Mouse (Mus musculus) spleen, embryonic (tissue): ENCODE results near the gene Fat1.

Experiments
- CTCF ChIA-PET: fragments of 350-600 bp; sonication (Branson Sonifier 250); formaldehyde crosslinking; loops from one replicate; lab custom pipeline; 2022; lab: Charles Lee

Fat1 gene

GRCm38 (mm10) chr8:44961492-44961891 is 26.2 kb downstream of the Fat1 start:
- CTCF ChIA-PET, result interaction anchor here (0.6 kb wide), 1 partner anchor 9 kb away, joined by 4 read pairs; no protein-coding TSS in a partner anchor

GRCm38 (mm10) chr8:44962572-44963231 is 27.5 kb downstream of the Fat1 start:
- CTCF ChIA-PET, result no interaction called here

- CTCF ChIA-PET, result no interaction called here
Measured at GRCm38 (mm10) chr8:44967521-44968039, 32.3 kb downstream of the Fat1 start.

- CTCF ChIA-PET, result no interaction called here
Measured at GRCm38 (mm10) chr8:44970093-44970492, 34.8 kb downstream of the Fat1 start.

- CTCF ChIA-PET, result no interaction called here
Measured at GRCm38 (mm10) chr8:44971346-44971745, 36.1 kb downstream of the Fat1 start.

GRCm38 (mm10) chr8:44971964-44972363 is 36.7 kb downstream of the Fat1 start:
- CTCF ChIA-PET, result no interaction called here

GRCm38 (mm10) chr8:44975113-44975512 is 39.9 kb downstream of the Fat1 start:
- CTCF ChIA-PET, result no interaction called here

GRCm38 (mm10) chr8:44975654-44976053 is 40.4 kb downstream of the Fat1 start:
- CTCF ChIA-PET, result no interaction called here

- CTCF ChIA-PET, result no interaction called here
Measured at GRCm38 (mm10) chr8:44978622-44979021, 43.4 kb downstream of the Fat1 start.

GRCm38 (mm10) chr8:44979245-44979644 is 44.0 kb downstream of the Fat1 start:
- CTCF ChIA-PET, result no interaction called here

- CTCF ChIA-PET, result no interaction called here
Measured at GRCm38 (mm10) chr8:44980030-44980429, 44.8 kb downstream of the Fat1 start.

- CTCF ChIA-PET, result no interaction called here
Measured at GRCm38 (mm10) chr8:44985326-44986288, 50.4 kb downstream of the Fat1 start.

GRCm38 (mm10) chr8:44991700-44992487 is 56.6 kb downstream of the Fat1 start:
- CTCF ChIA-PET, result no interaction called here

- CTCF ChIA-PET, result no interaction called here
Measured at GRCm38 (mm10) chr8:44992664-44993063, 57.4 kb downstream of the Fat1 start.

- CTCF ChIA-PET, result no interaction called here
Measured at GRCm38 (mm10) chr8:44993376-44993775, 58.1 kb downstream of the Fat1 start.

GRCm38 (mm10) chr8:44996493-44996892 is 61.2 kb downstream of the Fat1 start:
- CTCF ChIA-PET, result no interaction called here

- CTCF ChIA-PET, result no interaction called here
Measured at GRCm38 (mm10) chr8:44997321-44997720, 62.1 kb downstream of the Fat1 start.

GRCm38 (mm10) chr8:44997829-44998228 is 62.6 kb downstream of the Fat1 start:
- CTCF ChIA-PET, result no interaction called here

GRCm38 (mm10) chr8:44998275-44998674 is 63.0 kb downstream of the Fat1 start:
- CTCF ChIA-PET, result no interaction called here

- CTCF ChIA-PET, result no interaction called here
Measured at GRCm38 (mm10) chr8:44998681-44999277, 63.5 kb downstream of the Fat1 start.

- CTCF ChIA-PET, result no interaction called here
Measured at GRCm38 (mm10) chr8:45001577-45002197, 66.4 kb downstream of the Fat1 start.
